In the genomic region with DNA sequence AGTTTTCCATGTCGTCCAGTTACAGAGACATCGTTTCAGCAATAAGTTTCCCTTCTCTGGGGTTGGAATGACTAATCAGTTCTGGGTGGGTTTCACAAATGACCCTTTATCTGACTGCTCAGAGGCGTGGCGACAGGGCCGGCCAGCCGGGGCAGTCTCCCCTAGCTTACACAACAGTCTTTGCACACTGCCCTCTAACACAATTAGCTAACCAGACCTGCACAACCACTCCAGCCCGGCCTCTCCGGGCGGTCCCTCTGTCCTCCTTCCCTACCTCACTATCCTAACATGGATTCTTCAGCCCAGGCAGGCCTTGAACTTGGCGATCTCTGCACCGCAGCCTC, we compare ENCODE assay signal across 11 mouse cellular contexts.
DNase-seq lines count a peak whose midpoint lies in the region; ATAC-seq and TF ChIP-seq lines count a peak whose summit lies in the region.
"Had no signal": no experiment of that assay in that cellular context is flagged by ENCODE, and none has a peak within 500 bp of the region (broad histone marks: within the 10 kb centered on the region; RNA-seq: fewer than 3 reads in every experiment).

No protein-coding gene starts in this region.

- TF ChIP-seq CTCF in intestine, postnatal 0 days (IDR thresholded peaks at IDR 0.05; ENCODE audit: low read depth), result no peak
- no peak for TF ChIP-seq CTCF in small intestine, adult 2 months (IDR thresholded peaks at IDR 0.05; ENCODE audit: extremely low read depth, insufficient read length, insufficient replicate concordance, low read depth, low read length)

- intact Hi-C loops in left cerebral cortex, postnatal 4 days (cut with DNase I), result no loop called here

- H3K27me3 ChIP-seq in intestine, postnatal 0 days (replicated peaks; ENCODE audit: control insufficient read depth, insufficient read depth, low read length), result no peaks in the 10 kb centered on the region
- no peaks in the 10 kb centered on the region for H3K27me3 ChIP-seq in liver, embryonic 12.5 days (replicated peaks)
- H3K27me3 ChIP-seq in small intestine, adult 2 months (ENCODE audit: control insufficient read depth, insufficient read depth, low read length), result no peaks in the 10 kb centered on the region
- no peaks in the 10 kb centered on the region for H3K27me3 ChIP-seq in midbrain, embryonic 16.5 days (ENCODE audit: control insufficient read depth, insufficient read depth, low read depth, low read length)
- H3K27me3 ChIP-seq: heart, embryonic 15.5 days had no signal

- no peaks in the 10 kb centered on the region; the same call in 1 of the 2 replicates for H3K4me1 ChIP-seq in intestine, postnatal 0 days (replicated peaks; ENCODE audit: control insufficient read depth, insufficient read depth, low read length)
- H3K4me1 ChIP-seq in liver, embryonic 12.5 days, result peaks cover 12% of the 10 kb centered on the region
- H3K4me1 ChIP-seq in small intestine, adult 2 months (ENCODE audit: control insufficient read depth, insufficient read depth, insufficient read length, low read length), result peaks cover 6% of the 10 kb centered on the region
- no peaks in the 10 kb centered on the region for H3K4me1 ChIP-seq in midbrain, embryonic 16.5 days (ENCODE audit: control insufficient read depth, insufficient read depth, low read length)

- TF ChIP-seq POLR2A in small intestine, adult 2 months (IDR thresholded peaks at IDR 0.05; ENCODE audit: low read depth, low read length), result peak; percentile 31; the same call in 1 of the 2 replicates

- no peaks in the 10 kb centered on the region for H3K9me3 ChIP-seq in intestine, postnatal 0 days (ENCODE audit: control insufficient read depth)
- H3K9me3 ChIP-seq in liver, embryonic 12.5 days (replicated peaks), result no peaks in the 10 kb centered on the region
- H3K9me3 ChIP-seq in midbrain, embryonic 16.5 days (replicated peaks; ENCODE audit: control insufficient read depth, low read length, poor library complexity, severe bottlenecking), result no peaks in the 10 kb centered on the region
- H3K9me3 ChIP-seq: heart, embryonic 15.5 days had no signal

- peak overlapping the region; percentile 58 for H3K4me2 ChIP-seq in intestine, postnatal 0 days (replicated peaks; ENCODE audit: low read depth)
- H3K4me2 ChIP-seq in liver, embryonic 12.5 days, result peak overlapping the region; percentile 30
- H3K4me2 ChIP-seq in midbrain, embryonic 16.5 days (ENCODE audit: low read length), result no peak overlapping the region
- H3K4me2 ChIP-seq: heart, embryonic 15.5 days had no signal

- no peak overlapping the region for H3K9ac ChIP-seq in intestine, postnatal 0 days (ENCODE audit: low read depth, low read length)
- H3K9ac ChIP-seq in liver, embryonic 12.5 days, result no peak overlapping the region
- no peak overlapping the region for H3K9ac ChIP-seq in midbrain, embryonic 16.5 days (ENCODE audit: low read depth, low read length)
- H3K9ac ChIP-seq: heart, embryonic 15.5 days had no signal

- no peaks in the 10 kb centered on the region for H3K36me3 ChIP-seq in intestine, postnatal 0 days (ENCODE audit: control insufficient read depth, insufficient read depth)
- no peaks in the 10 kb centered on the region for H3K36me3 ChIP-seq in liver, embryonic 12.5 days
- H3K36me3 ChIP-seq in small intestine, adult 2 months (ENCODE audit: control insufficient read depth, insufficient read depth, low read length), result no peaks in the 10 kb centered on the region
- H3K36me3 ChIP-seq in midbrain, embryonic 16.5 days (ENCODE audit: control insufficient read depth, insufficient read depth, low read length), result no peaks in the 10 kb centered on the region
- H3K36me3 ChIP-seq: heart, embryonic 15.5 days had no signal

- WGBS in intestine, postnatal 0 days, result 30% methylated on average over 11 of the region's 11 CpGs
- 48% methylated on average over 11 of the region's 11 CpGs for WGBS in liver, embryonic 12.5 days (ENCODE audit: insufficient replicate concordance)
- 21% methylated on average over 11 of the region's 11 CpGs for WGBS in small intestine, adult 2 months
- 80% methylated on average over 11 of the region's 11 CpGs for WGBS in midbrain, embryonic 16.5 days

- no peak overlapping the region for H3K4me3 ChIP-seq in intestine, postnatal 0 days (ENCODE audit: low read depth, low read length)
- no peak overlapping the region for H3K4me3 ChIP-seq in liver, embryonic 12.5 days
- peak overlapping the region; percentile 9 for H3K4me3 ChIP-seq in small intestine, adult 2 months (ENCODE audit: low read depth, low read length)
- H3K4me3 ChIP-seq in midbrain, embryonic 16.5 days (ENCODE audit: low read depth, low read length), result no peak overlapping the region
- H3K4me3 ChIP-seq: heart, embryonic 15.5 days had no signal

- peak; percentile 60 for ATAC-seq in intestine, postnatal 0 days
- ATAC-seq in liver, embryonic 12.5 days, result peak; percentile 61
- no peak for ATAC-seq in midbrain, embryonic 16.5 days
- ATAC-seq: activated CD4-positive, CD25-positive, alpha-beta regulatory T cell, adult 4 months had no signal

- DNase-seq in adrenal gland, postnatal 36 days, result peak; percentile 49 to 54
- DNase-seq in adrenal gland, adult 18-20 months (ENCODE audit: low spot score in 2 of 2), result no peak
- no peak for DNase-seq in left cerebral cortex, postnatal 4 days
- no peak for DNase-seq in thymus, postnatal 4 days
- DNase-seq: B cell, adult 2 months had no signal

- peak overlapping the region; percentile 86 for H3K27ac ChIP-seq in intestine, postnatal 0 days (ENCODE audit: low read depth, low read length)
- H3K27ac ChIP-seq in liver, embryonic 12.5 days, result peak overlapping the region; percentile 57; the same call in 1 of the 2 replicates
- peak overlapping the region; percentile 98 for H3K27ac ChIP-seq in small intestine, adult 2 months (ENCODE audit: insufficient read depth, low read depth, low read length)
- H3K27ac ChIP-seq in midbrain, embryonic 16.5 days (ENCODE audit: low read length), result no peak overlapping the region

Comparison
In these comparisons a context has a peak if more than half of its experiments do, and no peak if none do; other contexts are left out.
1. DNase-seq: peak in adrenal gland, postnatal 36 days (2 of 2); none in adrenal gland, adult 18-20 months (0 of 2), left cerebral cortex, postnatal 4 days (single experiment) and thymus, postnatal 4 days (single experiment).